Mouse (Mus musculus): ENCODE data around the gene Plcd3.

- no peak for TF ChIP-seq CTCF (IDR thresholded peaks at IDR 0.05; ENCODE audit: low read depth)
- TF ChIP-seq EP300 (IDR thresholded peaks at IDR 0.05; ENCODE audit: low read depth) = no peak
Observed at GRCm38 (mm10) chr11:103070322-103070880, 31.1 kb downstream of the Plcd3 start.
